Mouse (Mus musculus) liver, embryonic 14.5 days (tissue): ENCODE data around the gene Armc9. TPM values are rescaled to one million over a fixed set of nuclear protein-coding genes. Genes with fewer than 3 reads are reported as not detected.
A peak's percentile ranks its signal among the peaks of the same experiment; 100 is the strongest.

Experiments
- ATAC-seq: fragments of 200-750 bp; cut with Nextera tagmentation; 2 replicates; pipeline ENCODE4 v1.8.0; 2017; ENCODE audit warnings: moderate number of reproducible peaks, mild to moderate bottlenecking, moderate library complexity; ENCODE audit not compliant: insufficient read depth
- DNase-seq, 3 experiments: peaks; one replicate each; pipeline ENCODE4 v3.0.0-alpha.2; 2012 to 2013; ENCODE audit warnings: low read depth in 3 of 3, low spot score in 3 of 3
- H3K27ac ChIP-seq: fragments of 300-500 bp; sonication (generic); 2 replicates; pipeline ENCODE4 v1.5.1; 2014; ENCODE audit warnings: moderate library complexity, mild to moderate bottlenecking, control low read depth, inconsistent platforms
- H3K27me3 ChIP-seq: fragments of 300-500 bp; sonication (generic); 2 replicates; pipeline ENCODE4 v1.6.1; 2014; ENCODE audit warnings: mild to moderate bottlenecking, low read length, moderate library complexity; ENCODE audit not compliant: control insufficient read depth, insufficient read depth
- H3K36me3 ChIP-seq: fragments of 300-500 bp; sonication (generic); replicated peaks from 2 replicates; pipeline ENCODE4 v1.6.1; 2014; ENCODE audit warnings: low read depth; ENCODE audit not compliant: control insufficient read depth, insufficient read depth
- H3K4me1 ChIP-seq, 2 experiments: fragments of 200-500 bp in 1 of 2; fragments of 300-500 bp in 1 of 2; sonication (generic) in 1 of 2; replicated peaks; 2 replicates each; pipeline ENCODE4 v1.6.1; 2012 to 2014; ENCODE audit warnings: antibody characterized with exemption in 1 of 2, inconsistent platforms in 1 of 2, low read length in 1 of 2; ENCODE audit not compliant: control insufficient read depth in 2 of 2, insufficient read depth in 2 of 2
- H3K4me2 ChIP-seq: fragments of 300-500 bp; sonication (generic); 2 replicates; pipeline ENCODE4 v1.6.1; 2014; ENCODE audit warnings: low read depth, mild to moderate bottlenecking, control low read depth, moderate library complexity
- H3K4me3 ChIP-seq, 2 experiments: fragments of 200-500 bp in 1 of 2; fragments of 300-500 bp in 1 of 2; sonication (generic) in 1 of 2; 2 replicates each; pipeline ENCODE4 v1.5.1; 2012 to 2014; ENCODE audit warnings: low read depth in 2 of 2, low read length in 2 of 2, mild to moderate bottlenecking in 2 of 2, control low read depth in 1 of 2, inconsistent platforms in 1 of 2, moderate library complexity in 1 of 2; ENCODE audit not compliant: insufficient read depth in 1 of 2
- H3K9ac ChIP-seq: fragments of 300-500 bp; sonication (generic); replicated peaks from 2 replicates; pipeline ENCODE4 v1.6.1; 2014; ENCODE audit warnings: mild to moderate bottlenecking, control low read depth, moderate library complexity
- H3K9me3 ChIP-seq: fragments of 300-500 bp; sonication (generic); 2 replicates; pipeline ENCODE4 v1.6.1; 2016; ENCODE audit warnings: low read length, mixed read lengths; ENCODE audit not compliant: control insufficient read depth
- CTCF ChIP-seq: IDR thresholded peaks from 2 replicates; pipeline ENCODE4 v1.5.1; 2016; ENCODE audit warnings: antibody characterized with exemption, low read depth, control low read depth
- EP300 ChIP-seq: IDR thresholded peaks from 2 replicates; pipeline ENCODE4 v1.6.1; 2016; ENCODE audit warnings: antibody characterized with exemption, low read depth
- WGBS: fragments of 180-500 bp; shearing (Covaris S2); extraction: QIAGEN DNeasy Blood & Tissue Kit; methylation state at CpG from one replicate; pipeline ENCODE4 v1.1.7; 2014; ENCODE audit not compliant: insufficient replicate concordance; 5-methylcytosine and 5-hydroxymethylcytosine counted together
- polyA plus RNA-seq, 2 experiments: library from polyadenylated mRNA; depleted of rRNA in 1 of 2; stranded (reverse) in 1 of 2; unstranded in 1 of 2; fragments of >200 nt; fragmentation: Nextera tagmentation in 1 of 2; extraction: Ambion mirVana in 1 of 2; gene quantifications; 2 replicates each; pipeline versions ENCODE4 v1.2.1 to v1.2.3; 2012 to 2014

Armc9 gene
- polyA plus RNA-seq, 2 experiments = 5.5 to 8.4 TPM

GRCm38 (mm10) chr1:86217976-86218375 is 63.4 kb downstream of the Armc9 start:
- Histone ChIP-seq H3K27me3 (no peaks in the 10 kb centered on the region), H3K4me1 (peaks cover 0 to 14% of the 10 kb centered on the region in 2 experiments; a peak in 2 of 4 replicates)

DNA sequence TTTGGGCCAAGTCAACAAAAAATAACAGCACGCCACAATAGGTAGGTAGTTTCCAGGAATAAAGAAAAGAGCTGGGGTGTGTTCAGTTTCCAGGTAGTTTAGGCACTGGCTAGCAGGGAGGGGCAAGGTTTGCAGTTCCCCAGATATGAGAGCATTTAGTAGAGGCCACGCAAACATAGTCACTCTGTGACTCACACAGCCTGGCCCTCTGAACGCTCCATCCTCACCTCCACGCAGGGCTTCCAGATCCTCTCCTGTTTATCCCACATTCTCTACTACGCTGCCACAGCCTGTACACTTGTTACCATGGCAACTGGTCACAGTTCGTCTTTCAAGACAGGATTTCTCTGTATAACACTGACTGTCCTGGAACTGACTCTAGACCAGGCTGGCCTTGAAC is 70.6 kb downstream of the Armc9 start:
- DNase-seq = no peak
- Histone ChIP-seq H3K4me2 (no peak overlapping the region), H3K9me3 (no peaks in the 10 kb centered on the region), H3K27me3 (no peaks in the 10 kb centered on the region), H3K4me1 (peaks cover 21 to 45% of the 10 kb centered on the region in 2 experiments), H3K36me3 (no peaks in the 10 kb centered on the region), H3K27ac (no peak overlapping the region), H3K4me3 (no peak overlapping the region), H3K9ac (no peak overlapping the region)
- 52% methylated on average over 6 of the region's 6 CpGs for WGBS
- ATAC-seq = no peak
- no peak for TF ChIP-seq EP300
- no peak for TF ChIP-seq CTCF

More at GRCm38 (mm10) chr1:86217976-86218375, 63.4 kb downstream of the Armc9 start:
- H3K27ac ChIP-seq = no peak overlapping the region
- no peaks in the 10 kb centered on the region for H3K36me3 ChIP-seq
- TF ChIP-seq CTCF = no peak
- TF ChIP-seq EP300 = no peak
- 47% methylated on average over 6 of the region's 6 CpGs for WGBS
- H3K4me2 ChIP-seq = no peak overlapping the region
- no peak for DNase-seq
- H3K9me3 ChIP-seq = no peaks in the 10 kb centered on the region
- no peak for ATAC-seq
- H3K9ac ChIP-seq = no peak overlapping the region
- H3K4me3 ChIP-seq = no peak overlapping the region

DNA sequence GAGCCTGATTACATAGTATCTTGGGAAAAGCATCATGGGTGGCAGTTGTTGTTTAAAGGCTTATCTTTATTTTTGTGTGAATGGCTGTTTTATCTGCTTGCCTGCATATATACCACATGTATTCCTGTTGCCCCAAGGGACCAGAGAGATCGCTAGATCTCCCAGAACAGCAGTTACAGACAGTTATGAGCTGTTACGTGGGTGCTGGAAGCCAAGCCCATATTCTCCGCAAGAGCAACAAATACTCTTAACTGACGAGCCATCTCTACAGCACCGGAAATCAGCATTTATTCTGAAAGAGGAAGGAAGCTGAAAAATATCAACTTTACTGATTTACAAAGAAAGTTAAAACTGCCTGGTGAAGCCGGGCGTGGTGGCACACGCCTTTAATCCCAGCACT is 74.1 kb downstream of the Armc9 start:
- Histone ChIP-seq H3K4me1 (peaks cover 21 to 45% of the 10 kb centered on the region in 2 experiments), H3K27ac (peak overlapping the region; percentile 62), H3K27me3 (no peaks in the 10 kb centered on the region), H3K4me2 (no peak overlapping the region), H3K9ac (no peak overlapping the region), H3K4me3 (no peak overlapping the region), H3K9me3 (no peaks in the 10 kb centered on the region), H3K36me3 (no peaks in the 10 kb centered on the region)
- peak; percentile 53 to 57 (median 55) for DNase-seq
- TF ChIP-seq EP300 = peak; percentile 93
- TF ChIP-seq CTCF = no peak
- peak; percentile 89 for ATAC-seq
- 12% methylated on average over 8 of the region's 8 CpGs for whole genome bisulfite sequencing

GRCm38 (mm10) chr1:86229184-86229829 is 74.7 kb downstream of the Armc9 start:
- no peaks in the 10 kb centered on the region for H3K9me3 ChIP-seq
- peaks cover 20 to 46% of the 10 kb centered on the region in 2 experiments for H3K4me1 ChIP-seq
- no peak overlapping the region for H3K9ac ChIP-seq
- H3K27ac ChIP-seq = peak overlapping the region; percentile 55
- H3K4me3 ChIP-seq = no peak overlapping the region
- no peaks in the 10 kb centered on the region for H3K36me3 ChIP-seq
- no peak; the same call in 1 of the 2 replicates for ATAC-seq
- H3K27me3 ChIP-seq = no peaks in the 10 kb centered on the region
- TF ChIP-seq EP300 (no peak), CTCF (no peak)
- no peak for DNase-seq
- H3K4me2 ChIP-seq = no peak overlapping the region
- 59% methylated on average over 9 of the region's 9 CpGs for WGBS

GRCm38 (mm10) chr1:86232631-86233030 is 78.1 kb downstream of the Armc9 start:
- DNase-seq (no peak), ATAC-seq (no peak)
- WGBS = 69% methylated on average over 5 of the region's 5 CpGs
- Histone ChIP-seq H3K27ac (no peak overlapping the region), H3K9me3 (no peaks in the 10 kb centered on the region), H3K4me3 (no peak overlapping the region), H3K9ac (no peak overlapping the region), H3K27me3 (no peaks in the 10 kb centered on the region), H3K36me3 (no peaks in the 10 kb centered on the region), H3K4me1 (peaks cover 11 to 30% of the 10 kb centered on the region in 2 experiments), H3K4me2 (no peak overlapping the region)
- no peak for TF ChIP-seq CTCF
- no peak for TF ChIP-seq EP300
